Mouse (Mus musculus) T-cell, adult 2 months (primary cell): ENCODE measurements around the gene Entpd3.

Source experiments
- DNase-seq: peaks from one replicate; pipeline ENCODE4 v3.0.0; 2022; ENCODE audit warnings: low spot score

The Entpd3 gene

DNA sequence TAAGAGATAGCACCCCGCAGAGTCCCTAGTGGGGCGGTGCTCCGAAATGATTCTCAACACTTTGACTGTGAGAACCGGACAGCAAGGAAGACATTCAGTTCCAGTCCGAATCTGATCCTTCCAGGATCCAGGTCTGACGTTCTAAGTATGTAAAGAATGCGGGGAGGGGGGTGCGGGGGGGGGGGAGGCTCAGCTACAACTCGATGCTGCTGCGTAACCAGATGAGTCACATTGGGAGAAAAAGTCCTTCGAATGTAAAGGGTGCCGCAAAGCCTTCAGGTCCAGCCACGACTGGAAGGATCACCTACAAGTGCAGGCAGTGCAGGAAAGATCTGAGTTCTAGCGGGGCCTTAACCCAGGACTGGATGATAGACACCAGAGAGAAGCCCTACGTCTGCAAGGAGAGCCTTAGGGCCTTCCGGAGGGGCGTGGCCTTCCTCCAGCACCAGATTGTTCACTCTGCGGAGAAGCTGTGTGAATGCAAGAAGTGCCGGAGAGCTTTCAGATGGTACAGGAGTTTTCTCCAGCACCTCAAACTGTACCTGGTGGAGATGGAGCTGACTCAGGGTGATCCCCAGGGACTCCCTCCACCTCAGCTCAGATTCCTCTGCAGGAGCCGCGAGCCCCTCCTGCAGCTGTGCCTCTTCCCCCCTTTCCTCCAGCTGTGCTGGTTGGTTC is 42.5 kb downstream of the Entpd3 start:
- DNase-seq, result peak; percentile 58

DNA sequence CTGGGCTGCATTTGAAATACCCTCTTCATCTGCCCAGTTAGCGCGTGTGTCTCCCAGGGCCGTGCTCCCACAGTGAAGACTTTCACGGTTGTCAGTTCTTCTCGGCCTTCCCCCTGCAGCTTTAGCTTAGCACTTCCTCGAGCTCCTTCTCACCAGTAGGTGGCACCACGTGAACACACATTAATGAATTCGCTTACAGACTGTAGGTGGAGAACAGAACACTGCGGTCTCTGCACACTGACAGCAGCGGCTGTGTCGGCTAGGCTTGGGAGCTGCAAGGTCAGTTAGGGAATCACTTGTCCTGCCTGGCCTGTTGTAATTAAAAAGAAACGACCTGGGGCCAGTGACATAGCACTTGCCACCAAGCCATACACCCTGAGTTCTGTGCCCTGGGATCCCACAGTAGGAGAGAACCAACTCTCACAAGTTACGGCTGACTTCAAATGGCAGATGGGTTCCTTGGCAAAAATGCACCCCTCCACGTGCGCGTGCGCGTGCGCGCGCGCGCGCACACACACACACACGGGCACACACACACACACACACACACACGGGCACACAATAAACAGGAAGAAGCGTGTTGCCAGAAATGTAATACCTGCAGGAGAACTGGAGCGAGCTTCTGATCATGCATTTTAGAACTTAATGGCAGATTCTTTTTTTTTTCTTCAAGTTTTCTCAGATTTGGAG is 43.1 kb downstream of the Entpd3 start:
- DNase-seq, result peak; percentile 88

GRCm38 (mm10) chr9:120583314-120583713 is 43.7 kb downstream of the Entpd3 start:
- no peak for DNase-seq

DNA sequence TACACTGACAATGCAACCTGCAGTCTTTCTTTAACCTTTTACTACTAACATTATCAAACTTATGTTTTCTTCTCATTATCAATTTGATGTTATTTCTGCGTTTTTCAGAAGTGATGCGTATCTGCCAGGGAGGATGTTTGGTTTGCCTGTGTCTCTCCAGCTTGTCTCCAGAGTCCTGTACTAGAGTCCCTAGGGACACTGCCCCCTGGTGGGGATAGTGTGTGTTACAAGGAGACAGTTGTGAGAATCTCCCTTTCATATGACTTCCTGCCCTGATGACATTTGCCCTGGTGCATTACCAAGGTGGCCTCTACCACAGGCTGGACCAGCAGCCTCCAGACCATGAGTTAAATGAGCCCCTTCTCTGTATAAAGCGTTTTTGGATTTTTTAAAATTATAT is 46.9 kb downstream of the Entpd3 start:
- DNase-seq, result peak; percentile 75

- peak; percentile 64 for DNase-seq
Measured at GRCm38 (mm10) chr9:120591490-120591889, 51.9 kb downstream of the Entpd3 start.

GRCm38 (mm10) chr9:120593383-120594101 is 53.9 kb downstream of the Entpd3 start:
- no peak for DNase-seq

GRCm38 (mm10) chr9:120594839-120595238 is 55.2 kb downstream of the Entpd3 start:
- DNase-seq, result no peak

GRCm38 (mm10) chr9:120595306-120595705 is 55.7 kb downstream of the Entpd3 start:
- no peak for DNase-seq

DNA sequence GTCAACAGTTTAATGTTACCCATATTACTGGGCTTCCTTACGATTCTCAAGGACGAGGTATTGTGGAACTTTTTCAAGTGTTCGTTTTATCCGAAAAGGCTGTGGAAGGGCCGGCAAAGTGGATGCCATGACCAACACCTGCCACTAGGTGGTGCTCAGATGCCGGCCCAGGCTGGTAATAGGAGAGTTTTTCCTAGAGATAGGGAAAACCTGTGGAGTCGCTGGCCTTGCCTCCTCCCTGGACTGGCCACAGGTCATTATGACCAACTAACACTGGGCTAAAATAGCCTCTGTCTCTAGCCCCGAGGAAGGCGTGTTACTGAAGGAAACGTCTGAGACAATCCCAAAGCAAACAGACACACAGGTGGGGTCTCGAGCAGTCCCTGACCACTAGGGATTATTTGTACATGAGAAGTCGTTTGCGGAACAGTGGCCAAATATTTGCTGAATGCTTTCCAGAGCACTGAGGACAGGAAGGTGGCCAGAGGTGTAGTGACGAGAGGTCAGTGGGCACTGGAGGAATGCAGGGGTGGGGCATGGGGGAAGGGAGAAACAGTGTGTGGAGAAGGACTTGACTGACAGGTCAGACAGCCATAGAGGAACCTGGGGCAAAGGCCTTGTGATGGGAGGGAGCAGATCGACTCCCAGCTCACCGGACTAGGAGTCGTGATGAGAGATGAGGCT is 62.0 kb downstream of the Entpd3 start:
- DNase-seq, result peak; percentile 51

GRCm38 (mm10) chr9:120602172-120602838 is 62.7 kb downstream of the Entpd3 start:
- no peak for DNase-seq

GRCm38 (mm10) chr9:120602839-120603511 is 63.4 kb downstream of the Entpd3 start:
- peak; percentile 56 for DNase-seq

DNA sequence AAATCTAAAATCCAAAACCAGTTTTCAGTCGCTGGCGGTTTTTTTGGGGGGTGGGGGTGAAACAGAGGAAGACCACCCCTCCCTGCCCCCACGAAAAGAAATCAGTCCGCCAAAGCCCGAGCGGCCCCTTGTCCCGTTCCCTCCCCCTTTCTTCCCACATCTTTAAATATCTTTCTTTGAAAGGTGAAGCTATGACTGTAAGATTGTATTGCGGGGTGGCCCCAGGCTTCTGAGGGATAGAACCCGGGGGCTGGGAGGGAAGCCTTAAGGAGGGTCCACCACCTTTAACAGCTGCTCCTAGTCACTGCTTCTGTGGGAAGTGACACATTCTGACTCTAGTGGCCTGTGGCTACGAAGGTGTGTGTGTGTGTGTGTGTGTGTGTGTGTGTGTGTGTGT is 63.9 kb downstream of the Entpd3 start:
- no peak for DNase-seq

GRCm38 (mm10) chr9:120603956-120604355 is 64.3 kb downstream of the Entpd3 start:
- DNase-seq, result no peak

GRCm38 (mm10) chr9:120611055-120611454 is 71.4 kb downstream of the Entpd3 start:
- DNase-seq, result no peak

DNA sequence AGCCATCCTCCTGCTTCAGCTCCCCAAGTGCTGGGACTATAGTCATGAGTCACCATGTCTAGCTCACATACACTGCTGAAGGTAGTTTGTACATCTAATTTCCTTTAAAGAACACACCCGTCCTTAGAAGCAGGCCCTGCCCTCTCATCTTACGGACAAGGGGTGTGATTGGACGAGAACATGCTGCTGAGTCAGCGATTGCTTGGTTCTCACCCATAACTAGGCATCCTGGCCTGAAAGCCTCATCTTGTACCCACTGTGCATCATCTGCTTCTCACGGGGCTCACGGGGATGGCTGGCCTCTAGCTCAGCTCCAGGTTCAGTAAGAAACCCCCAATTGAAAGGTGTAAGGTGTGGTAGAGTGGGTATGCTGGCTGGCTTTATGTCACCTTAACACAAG is 74.4 kb downstream of the Entpd3 start:
- no peak for DNase-seq
